In the genomic region with DNA sequence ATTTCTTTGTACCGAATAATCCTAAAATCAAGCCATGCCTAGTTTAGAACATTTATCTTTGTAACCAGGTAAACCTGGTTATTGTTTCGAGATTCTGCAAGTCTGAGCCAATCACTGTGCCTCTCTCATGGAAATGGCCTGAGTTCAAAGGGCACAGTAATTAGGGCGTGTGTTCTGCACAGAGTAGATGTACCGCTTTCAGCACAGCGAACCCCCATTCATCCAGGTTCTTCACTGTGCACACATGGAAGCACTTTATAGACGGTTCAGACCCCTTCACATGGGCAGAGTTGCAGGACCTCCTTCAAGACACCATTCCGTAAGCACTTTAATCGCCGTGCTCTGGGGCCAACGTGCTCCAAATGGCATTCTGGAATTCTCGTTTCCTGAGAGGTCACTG, we compare ENCODE assay signal across 13 mouse cellular contexts.
"Had no signal": no experiment of that assay in that cellular context is flagged by ENCODE, and none has a peak within 500 bp of the region (broad histone marks: within the 10 kb centered on the region; RNA-seq: fewer than 3 reads in every experiment).

No protein-coding gene starts in this region.

- H3K36me3 ChIP-seq: liver, embryonic 15.5 days; midbrain, embryonic 13.5 days had no signal

- H3K27me3 ChIP-seq: liver, embryonic 15.5 days; midbrain, embryonic 13.5 days had no signal

- H3K9ac ChIP-seq: liver, embryonic 15.5 days; midbrain, embryonic 13.5 days had no signal

- H3K4me1 ChIP-seq: liver, embryonic 15.5 days had no signal

- ATAC-seq: lung, postnatal 0 days; midbrain, embryonic 13.5 days had no signal

- H3K27ac ChIP-seq: kidney, postnatal 0 days; layer of hippocampus, adult 2 months; liver, embryonic 15.5 days; midbrain, embryonic 13.5 days had no signal

- H3K9me3 ChIP-seq: liver, embryonic 15.5 days; midbrain, embryonic 13.5 days had no signal

- DNase-seq: kidney, adult 8-10 months; left cerebral cortex, postnatal 4 days; lung, adult 2 months; lung, postnatal 36 days; right cerebral cortex, adult 18-20 months; right cerebral cortex, postnatal 25 days; thymus, postnatal 4 days had no signal

- H3K4me3 ChIP-seq: layer of hippocampus, adult 2 months; liver, embryonic 15.5 days; midbrain, embryonic 13.5 days had no signal

- H3K4me2 ChIP-seq: liver, embryonic 11.5 days; liver, embryonic 15.5 days; midbrain, embryonic 13.5 days had no signal
